In the genomic region with DNA sequence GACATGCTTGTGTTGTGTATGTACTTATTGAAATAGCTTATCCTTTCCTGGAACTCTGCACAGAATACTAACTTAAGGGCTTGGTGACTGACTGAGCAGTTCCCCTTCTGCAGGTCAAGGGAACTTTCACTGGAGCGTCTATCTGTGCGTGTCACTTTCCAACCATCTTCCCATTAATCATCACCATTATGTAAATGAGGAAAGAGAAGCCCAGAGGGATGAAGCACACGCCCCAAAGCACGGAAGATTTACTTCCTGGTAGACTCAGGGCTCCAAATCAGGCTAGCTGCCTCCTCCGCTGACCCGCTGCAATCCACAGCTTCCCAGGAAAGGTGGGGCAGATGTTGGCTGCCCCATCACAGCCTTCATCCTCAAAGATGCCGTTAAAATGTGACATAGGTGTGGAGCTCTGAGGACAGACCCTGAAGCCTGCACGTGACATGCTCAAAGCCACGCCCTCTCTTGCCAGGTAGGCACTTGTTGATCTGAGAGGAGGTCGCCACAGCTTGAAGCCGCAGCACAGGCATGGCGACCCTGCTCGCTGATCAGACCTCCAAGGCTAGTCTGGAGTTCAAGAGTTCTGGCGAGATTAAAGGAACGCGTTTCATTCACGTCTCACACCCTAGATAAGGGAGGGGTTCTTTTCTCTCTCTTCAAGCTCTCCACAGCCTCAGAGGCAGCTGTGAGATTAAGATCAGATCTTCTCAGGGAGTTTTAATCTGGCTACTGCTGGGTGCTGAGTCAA, we compare ENCODE assay signal across 10 mouse cellular contexts. TPM values are rescaled to one million over a fixed set of nuclear protein-coding genes. Genes with fewer than 3 reads are reported as not detected.
DNase-seq lines count a peak whose midpoint lies in the region; ATAC-seq and TF ChIP-seq lines count a peak whose summit lies in the region.
"Had no signal": no experiment of that assay in that cellular context is flagged by ENCODE, and none has a peak within 500 bp of the region (broad histone marks: within the 10 kb centered on the region; RNA-seq: fewer than 3 reads in every experiment).

No protein-coding gene starts in this region.

- H3K4me1 ChIP-seq in liver, embryonic 11.5 days (replicated peaks; ENCODE audit: control insufficient read depth, insufficient read depth, low read length) = peaks cover 4% of the 10 kb centered on the region; the same call in 1 of the 2 replicates
- peaks cover 5% of the 10 kb centered on the region for H3K4me1 ChIP-seq in G1E (ENCODE audit: insufficient read depth, low read depth, low read length)
- peaks cover 9% of the 10 kb centered on the region; the same call in 1 of the 2 replicates for H3K4me1 ChIP-seq in embryonic facial prominence, embryonic 15.5 days
- H3K4me1 ChIP-seq in liver, embryonic 13.5 days (replicated peaks) = peaks cover 7% of the 10 kb centered on the region; the same call in 1 of the 2 replicates
- H3K4me1 ChIP-seq: forebrain, embryonic 12.5 days had no signal

- H3K4me2 ChIP-seq in liver, embryonic 11.5 days = peak overlapping the region; percentile 53
- peak overlapping the region; percentile 38 for H3K4me2 ChIP-seq in embryonic facial prominence, embryonic 15.5 days (replicated peaks)
- peak overlapping the region; percentile 21; the same call in 1 of the 2 replicates for H3K4me2 ChIP-seq in liver, embryonic 13.5 days
- H3K4me2 ChIP-seq: forebrain, embryonic 12.5 days had no signal

- H3K27me3 ChIP-seq in liver, embryonic 11.5 days (replicated peaks; ENCODE audit: control insufficient read depth, insufficient read depth, low read length) = peaks cover 8% of the 10 kb centered on the region
- peaks cover 7% of the 10 kb centered on the region for H3K27me3 ChIP-seq in G1E (ENCODE audit: insufficient read depth, low read length)
- H3K27me3 ChIP-seq in embryonic facial prominence, embryonic 15.5 days = no peaks in the 10 kb centered on the region; the same call in 1 of the 2 replicates
- H3K27me3 ChIP-seq in liver, embryonic 13.5 days = 0 out of 2 replicates have a peak, but pooled peaks cover 17% of the 10 kb centered on the region

- H3K27ac ChIP-seq in liver, embryonic 11.5 days (ENCODE audit: low read depth, low read length) = no peak overlapping the region
- peak overlapping the region; percentile 39; the same call in 1 of the 2 replicates for H3K27ac ChIP-seq in embryonic facial prominence, embryonic 15.5 days (replicated peaks)
- no peak overlapping the region for H3K27ac ChIP-seq in liver, embryonic 13.5 days
- H3K27ac ChIP-seq: forebrain, embryonic 12.5 days had no signal

- H3K9me3 ChIP-seq in liver, embryonic 11.5 days (ENCODE audit: control insufficient read depth, low read length) = no peaks in the 10 kb centered on the region
- peaks cover 26% of the 10 kb centered on the region for H3K9me3 ChIP-seq in G1E (replicated peaks)
- H3K9me3 ChIP-seq in embryonic facial prominence, embryonic 15.5 days (replicated peaks) = no peaks in the 10 kb centered on the region
- no peaks in the 10 kb centered on the region for H3K9me3 ChIP-seq in liver, embryonic 13.5 days (replicated peaks)
- H3K9me3 ChIP-seq: forebrain, embryonic 12.5 days had no signal

- H3K9ac ChIP-seq in liver, embryonic 11.5 days (ENCODE audit: low read depth, low read length) = no peak overlapping the region
- no peak overlapping the region for H3K9ac ChIP-seq in embryonic facial prominence, embryonic 15.5 days
- no peak overlapping the region for H3K9ac ChIP-seq in liver, embryonic 13.5 days
- H3K9ac ChIP-seq: forebrain, embryonic 12.5 days had no signal

- intact Hi-C loops in left cerebral cortex, postnatal 10 days (cut with DNase I) = no loop called here

- WGBS in liver, embryonic 11.5 days = 10% methylated on average over 17 of the region's 17 CpGs
- 11% methylated on average over 17 of the region's 17 CpGs for WGBS in embryonic facial prominence, embryonic 15.5 days
- WGBS in liver, embryonic 13.5 days (ENCODE audit: insufficient replicate concordance) = 9% methylated on average over 17 of the region's 17 CpGs

- no peak for ATAC-seq in liver, embryonic 11.5 days (replicated peaks; ENCODE audit: low FRiP score)
- no peak for ATAC-seq in G1E (ENCODE audit: extremely low read depth, insufficient number of reproducible peaks, low FRiP score, poor library complexity, severe bottlenecking)
- no peak for ATAC-seq in embryonic facial prominence, embryonic 15.5 days (ENCODE audit: insufficient number of reproducible peaks, low FRiP score, low TSS enrichment, low read depth)
- no peak for ATAC-seq in liver, embryonic 13.5 days (ENCODE audit: low read depth)

- no peaks in the 10 kb centered on the region for H3K36me3 ChIP-seq in liver, embryonic 11.5 days (ENCODE audit: control insufficient read depth, insufficient read depth, low read length)
- H3K36me3 ChIP-seq in G1E (replicated peaks) = no peaks in the 10 kb centered on the region
- no peaks in the 10 kb centered on the region for H3K36me3 ChIP-seq in embryonic facial prominence, embryonic 15.5 days
- no peaks in the 10 kb centered on the region for H3K36me3 ChIP-seq in liver, embryonic 13.5 days
- H3K36me3 ChIP-seq: forebrain, embryonic 12.5 days had no signal

- peak overlapping the region; percentile 24; the same call in 1 of the 2 replicates for H3K4me3 ChIP-seq in liver, embryonic 11.5 days (ENCODE audit: low read depth, low read length)
- H3K4me3 ChIP-seq in G1E (ENCODE audit: low read depth, low read length) = peak overlapping the region; percentile 10; the same call in 1 of the 2 replicates
- peak overlapping the region; percentile 24 for H3K4me3 ChIP-seq in embryonic facial prominence, embryonic 15.5 days (replicated peaks)
- H3K4me3 ChIP-seq in liver, embryonic 13.5 days (replicated peaks) = no peak overlapping the region
- H3K4me3 ChIP-seq: forebrain, embryonic 12.5 days had no signal

- DNase-seq in liver, embryonic 11.5 days (ENCODE audit: low spot score) = no peak
- DNase-seq in liver (no peak), G1E (ENCODE audit: low spot score) (no peak)
- no peak for DNase-seq in liver, embryonic 13.5 days
- DNase-seq in frontal cortex, postnatal 10 days (ENCODE audit: low spot score in 2 of 2) = no peak
- no peak for DNase-seq in right cerebral cortex, adult 2 months (ENCODE audit: low spot score in 2 of 2)
- DNase-seq in left cerebral cortex, postnatal 10 days (ENCODE audit: extremely low spot score in 1 of 2, low spot score in 2 of 2) = no peak
- DNase-seq: kidney, postnatal 25 days had no signal

- TF ChIP-seq CTCF in G1E (IDR thresholded peaks at IDR 0.05; ENCODE audit: low read depth, low read length) = no peak

RNA-seq across cellular contexts. Expression of gene Tsnax, which starts 21.7 kb away (rescaled TPM):
- 113 and 115 TPM in 2 replicates for polyA plus RNA-seq in liver, embryonic 11.5 days (2014; fragmentation: Nextera tagmentation; extraction: Ambion mirVana)
- 25.5 and 33.2 TPM in 2 replicates for total RNA-seq in G1E (2014; fragmentation: Nextera tagmentation)
- total RNA-seq in G1E (2017) = 45.8 and 49.7 TPM in 2 replicates
- 17.0 and 17.6 TPM in 2 replicates for polyA plus RNA-seq in G1E (2012)
- polyA plus RNA-seq in embryonic facial prominence, embryonic 15.5 days (2015; fragmentation: Nextera tagmentation; extraction: Ambion mirVana) = 125 and 131 TPM in 2 replicates
- 53.0 and 59.6 TPM in 2 replicates for polyA plus RNA-seq in liver, embryonic 13.5 days (2015; fragmentation: Nextera tagmentation; extraction: Ambion mirVana)
- total RNA-seq in left cerebral cortex, postnatal 10 days (2021) = 10 to 100 TPM; 79.3 to 84.7 TPM

RNA-seq across cellular contexts. Expression of gene Egln1, which starts 42.0 kb away (rescaled TPM):
- 8.4 and 10.0 TPM in 2 replicates for polyA plus RNA-seq in liver, embryonic 11.5 days (2014; fragmentation: Nextera tagmentation; extraction: Ambion mirVana)
- 39.3 and 40.8 TPM in 2 replicates for total RNA-seq in G1E (2014; fragmentation: Nextera tagmentation)
- total RNA-seq in G1E (2017) = 31.8 and 33.8 TPM in 2 replicates
- polyA plus RNA-seq in G1E (2012) = 17.6 and 19.9 TPM in 2 replicates
- polyA plus RNA-seq in embryonic facial prominence, embryonic 15.5 days (2015; fragmentation: Nextera tagmentation; extraction: Ambion mirVana) = 13.6 and 15.6 TPM in 2 replicates
- 2.7 TPM in 2 replicates for polyA plus RNA-seq in liver, embryonic 13.5 days (2015; fragmentation: Nextera tagmentation; extraction: Ambion mirVana)
- 10 to 100 TPM; 59.9 to 61.1 TPM for total RNA-seq in left cerebral cortex, postnatal 10 days (2021)
